Mouse (Mus musculus): ENCODE measurements around the gene Slc8b1.
"Not testable (repeated sequence)": the region's sequence is repeated elsewhere in the genome, so short reads cannot be mapped to it uniquely, and the experiment has no call there.

The Slc8b1 gene

GRCm38 (mm10) chr5:120497071-120497470 lies 13.9 kb upstream of the Slc8b1 start:
- DNase-seq = no peak

DNA sequence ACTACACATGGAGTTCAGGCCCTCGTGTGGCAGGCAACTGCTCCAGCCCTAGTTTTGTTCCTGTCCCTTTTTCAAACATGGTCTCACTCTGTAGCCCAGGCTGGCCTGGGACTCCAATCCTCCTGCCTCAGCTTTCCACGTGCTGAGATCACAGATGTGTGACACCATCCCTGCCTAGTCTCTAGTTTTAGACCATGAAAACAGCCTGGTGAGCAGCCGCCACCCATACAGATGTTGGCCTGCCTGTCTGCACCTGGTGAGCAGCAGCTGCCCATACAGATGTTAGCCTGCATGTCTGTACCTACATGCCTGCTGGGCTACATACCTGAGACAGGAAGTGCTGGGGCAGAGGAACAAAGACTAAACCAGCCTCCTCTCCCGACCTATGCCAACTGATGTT lies 11.8 kb upstream of the Slc8b1 start:
- no peak for DNase-seq

GRCm38 (mm10) chr5:120500609-120501008 lies 10.4 kb upstream of the Slc8b1 start:
- DNase-seq = not testable (repeated sequence)

GRCm38 (mm10) chr5:120502147-120502621 lies 8.8 kb upstream of the Slc8b1 start:
- no peak for DNase-seq

GRCm38 (mm10) chr5:120502675-120503143 lies 8.3 kb upstream of the Slc8b1 start:
- DNase-seq = no peak

GRCm38 (mm10) chr5:120503144-120503795 lies 7.7 kb upstream of the Slc8b1 start, which contains the start of gene Plbd2:
Plbd2 (minus strand) TSS chr5:120503625.
- peak; percentile 68 to 73 for DNase-seq

DNA sequence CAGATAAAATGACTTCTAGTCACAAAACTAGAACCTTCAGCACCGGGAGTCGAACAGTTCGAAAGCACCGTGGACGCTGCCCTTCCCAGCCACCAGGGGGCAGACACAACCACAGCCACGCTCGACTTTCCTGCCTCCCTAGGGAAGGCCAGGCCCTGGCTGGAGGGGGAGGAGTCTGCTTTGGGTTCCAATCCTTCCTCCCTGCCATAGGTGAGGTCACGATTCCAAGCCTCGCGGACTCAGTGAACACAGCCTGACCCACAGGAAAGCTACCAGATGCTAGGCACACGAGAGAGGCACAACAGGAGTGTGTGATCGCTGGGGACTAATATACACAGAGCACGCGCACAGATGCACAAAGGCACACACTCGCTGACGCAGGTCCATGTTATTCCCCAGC lies 5.6 kb upstream of the Slc8b1 start:
- peak; percentile 62 to 69 for DNase-seq

DNA sequence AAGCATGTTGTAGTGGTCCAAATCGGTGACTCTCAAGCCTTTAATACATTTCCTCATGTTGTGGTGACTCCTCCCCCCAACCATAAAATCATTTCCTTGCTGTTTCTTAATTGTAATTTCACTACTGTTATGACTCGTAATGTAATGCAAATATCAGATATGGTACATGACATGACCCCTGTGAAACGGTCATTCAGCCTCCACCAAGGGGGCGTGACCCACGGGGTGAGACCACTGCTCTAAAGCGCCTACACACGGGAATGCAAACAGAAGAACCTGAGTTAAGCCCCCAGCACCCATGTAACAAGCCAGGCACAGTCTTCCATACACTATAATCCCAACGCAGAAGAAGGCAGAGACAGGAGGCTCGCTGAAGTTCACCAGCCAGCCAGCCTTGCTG lies 5.2 kb upstream of the Slc8b1 start:
- no peak for DNase-seq

GRCm38 (mm10) chr5:120506490-120506889 lies 4.5 kb upstream of the Slc8b1 start:
- DNase-seq = no peak

GRCm38 (mm10) chr5:120507311-120507710 lies 3.7 kb upstream of the Slc8b1 start:
- no peak for DNase-seq

GRCm38 (mm10) chr5:120511643-120512220 lies 764 bp downstream of the Slc8b1 start:
- no peak for DNase-seq

DNA sequence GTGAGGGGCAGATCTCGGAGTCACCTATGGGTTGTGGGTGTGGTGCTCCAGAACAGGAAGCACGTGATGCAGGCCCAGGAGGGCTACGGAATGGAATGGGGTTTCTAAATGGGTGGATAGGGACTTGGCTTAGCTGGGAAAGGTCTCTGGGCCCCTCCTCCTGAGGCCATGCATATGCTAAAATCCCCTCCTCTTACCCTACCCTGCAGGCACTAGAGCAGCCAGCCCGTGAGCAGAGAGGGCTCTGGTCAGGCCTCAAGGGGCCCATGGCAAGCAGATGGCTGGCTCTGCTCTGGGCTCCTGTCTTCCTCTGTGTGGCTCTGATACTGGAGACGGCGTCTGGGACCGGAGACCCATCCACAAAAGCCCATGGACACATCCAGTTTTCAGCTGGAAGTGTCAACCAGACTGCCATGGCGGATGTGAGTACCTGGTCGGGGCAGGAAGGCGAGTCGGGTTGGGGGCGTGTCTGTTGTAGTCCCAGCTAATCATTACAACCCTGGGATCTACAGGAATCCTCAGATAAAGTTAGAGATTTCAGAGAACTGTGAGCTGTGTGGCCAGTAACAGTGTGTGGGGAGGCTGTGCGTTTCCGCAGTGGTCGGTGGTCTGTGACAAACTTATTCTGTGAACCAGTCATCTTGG lies 2.1 kb downstream of the Slc8b1 start:
- no peak for DNase-seq

DNA sequence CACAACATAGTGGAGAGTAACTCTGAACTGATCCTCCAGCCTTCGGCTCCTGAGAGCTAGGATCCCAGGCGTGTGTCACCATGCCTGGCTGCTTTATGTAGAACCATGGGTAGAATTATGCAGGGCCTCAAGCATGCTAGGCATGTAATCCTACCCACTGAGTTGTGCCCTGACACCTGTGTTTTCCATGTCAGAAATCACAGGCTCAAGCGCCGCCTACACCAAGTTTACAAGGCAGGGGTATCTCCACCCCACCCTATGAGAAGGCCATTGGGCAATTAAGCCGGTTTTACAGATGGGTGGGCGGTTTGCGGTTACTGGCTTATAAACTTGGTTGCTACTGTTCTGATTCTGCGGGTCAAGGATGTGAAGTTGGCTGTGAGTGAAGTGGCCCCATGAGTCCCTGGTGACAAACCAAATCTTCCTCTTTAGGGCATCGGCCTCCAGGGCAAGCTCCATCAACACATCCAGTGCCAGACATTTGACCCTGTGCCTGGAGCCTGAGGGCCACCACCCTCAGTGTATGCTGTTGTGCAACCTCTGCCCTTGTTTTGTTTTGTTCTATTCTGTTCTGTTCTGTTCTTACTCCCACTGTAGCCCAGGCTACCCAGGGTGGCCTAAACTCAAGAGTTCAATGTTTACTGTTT lies 3.2 kb downstream of the Slc8b1 start:
- no peak for DNase-seq

GRCm38 (mm10) chr5:120514754-120515153 lies 3.8 kb downstream of the Slc8b1 start:
- no peak for DNase-seq

DNA sequence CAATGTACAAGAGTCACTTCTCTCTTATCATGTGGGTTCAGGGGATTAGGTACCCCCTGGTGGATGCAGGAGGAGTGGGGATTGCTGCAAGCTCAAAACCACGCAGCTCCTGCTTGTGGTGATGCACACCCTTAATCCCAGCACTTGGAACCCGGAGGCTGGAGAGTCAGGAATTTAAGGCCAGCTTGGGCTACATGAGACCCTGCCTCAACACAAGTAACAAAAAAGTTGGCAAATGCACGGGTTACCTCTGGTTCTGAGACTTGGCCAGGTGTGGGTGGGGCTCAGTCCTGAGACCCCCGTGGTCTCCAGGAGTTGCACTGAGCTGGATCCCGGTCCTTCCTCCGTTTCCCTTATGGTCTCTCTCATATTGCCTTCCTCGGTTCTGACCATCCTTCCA lies 4.5 kb downstream of the Slc8b1 start:
- no peak for DNase-seq

- DNase-seq = no peak
These were observed 5.4 kb downstream of the Slc8b1 start for GRCm38 (mm10) chr5:120516221-120516984.

GRCm38 (mm10) chr5:120517552-120517951 lies 6.6 kb downstream of the Slc8b1 start:
- no peak for DNase-seq

- DNase-seq = peak; percentile 46 to 59
These were observed 11.7 kb downstream of the Slc8b1 start for GRCm38 (mm10) chr5:120522649-120523048.

DNA sequence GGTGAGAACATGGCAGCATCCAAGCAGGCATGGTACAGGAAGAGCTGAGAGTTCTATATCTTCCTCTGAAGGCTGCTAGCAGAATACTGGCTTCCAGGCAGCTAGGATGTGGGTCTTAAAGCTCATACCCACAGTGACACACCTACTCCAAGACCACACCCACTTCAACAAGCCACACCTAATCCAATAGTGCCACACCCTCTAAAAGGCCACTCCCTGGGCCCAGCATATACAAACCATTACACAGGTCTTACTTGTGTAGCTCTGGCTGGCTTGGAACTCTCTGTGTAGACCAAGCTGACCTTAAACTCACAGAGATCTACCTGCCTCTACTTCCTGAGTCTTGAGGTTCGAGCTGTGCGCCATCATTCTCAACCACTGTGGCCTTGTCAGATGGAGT lies 13.8 kb downstream of the Slc8b1 start:
- no peak for DNase-seq

GRCm38 (mm10) chr5:120525737-120526136 lies 14.8 kb downstream of the Slc8b1 start:
- no peak for DNase-seq

GRCm38 (mm10) chr5:120526311-120526710 lies 15.3 kb downstream of the Slc8b1 start:
- no peak for DNase-seq

DNA sequence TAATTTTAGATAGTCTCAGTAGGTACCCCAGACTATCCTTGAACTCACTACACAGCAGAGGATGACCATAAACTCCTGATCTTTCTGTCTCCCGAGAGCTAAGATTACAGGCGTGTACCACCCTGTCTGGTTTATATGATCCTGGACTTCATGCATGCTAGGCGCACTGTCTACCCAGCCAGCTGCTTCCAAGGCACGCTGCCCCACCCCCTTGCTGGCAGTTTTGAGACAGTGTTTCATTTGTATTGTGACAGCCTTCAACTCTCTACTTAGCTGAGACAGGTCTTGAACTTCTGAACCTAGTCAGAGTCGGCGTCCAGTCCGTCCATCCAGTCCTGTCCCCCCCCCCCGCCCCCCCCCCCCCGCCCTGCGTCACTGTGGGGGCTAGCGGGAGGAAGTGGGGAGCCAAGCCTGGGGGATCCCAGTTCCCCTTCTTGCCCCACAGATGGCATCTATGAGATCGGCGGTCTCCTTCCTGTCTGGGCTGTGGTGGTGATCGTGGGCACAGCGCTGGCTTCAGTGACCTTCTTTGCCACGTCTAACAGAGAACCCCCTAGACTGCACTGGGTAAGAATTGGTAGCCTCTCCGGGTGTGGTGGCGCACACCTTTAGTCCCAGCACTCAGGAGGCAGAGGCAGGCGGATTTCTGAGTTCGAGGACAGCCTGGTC lies 16.5 kb downstream of the Slc8b1 start:
- DNase-seq = no peak
